Mouse (Mus musculus): ENCODE measurements around the gene Smtnl2. TPM values are rescaled to one million over a fixed set of nuclear protein-coding genes. Genes with fewer than 3 reads are reported as not detected.

The Smtnl2 gene
- total RNA-seq, 2 experiments from 2014 or later = 0.30 TPM; not detected in 1

DNA sequence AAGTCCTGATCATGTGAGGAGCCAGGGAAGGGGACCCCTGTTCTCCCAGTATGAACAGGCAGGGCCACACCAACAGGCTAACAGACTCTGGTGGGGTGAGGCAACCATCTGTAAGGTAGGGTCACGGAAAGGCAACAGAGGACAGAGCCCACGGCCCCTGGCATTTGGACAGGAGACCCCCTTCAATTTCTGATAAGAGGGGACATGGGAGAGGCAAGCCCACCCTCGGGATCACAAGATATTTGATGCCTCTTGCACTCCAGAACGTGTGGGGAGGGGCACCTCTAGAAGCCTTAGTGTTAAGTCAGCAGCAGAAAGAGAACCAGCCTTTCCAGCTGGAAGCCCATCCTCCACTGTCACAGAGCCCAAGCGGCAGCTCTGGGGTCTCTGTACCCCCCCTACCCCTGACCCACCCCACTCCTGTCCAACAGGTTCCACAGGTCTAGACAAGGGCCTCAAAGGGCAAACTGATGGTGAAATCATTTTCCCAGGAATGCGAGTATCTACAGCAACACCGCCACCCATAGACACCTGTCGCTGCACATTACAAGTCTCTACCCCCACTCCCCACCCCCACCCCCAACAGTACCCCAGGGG is 5.3 kb downstream of the Smtnl2 start:
- ATAC-seq (replicated peaks; ENCODE audit: low FRiP score, poor library complexity, severe bottlenecking) = no peak

DNA sequence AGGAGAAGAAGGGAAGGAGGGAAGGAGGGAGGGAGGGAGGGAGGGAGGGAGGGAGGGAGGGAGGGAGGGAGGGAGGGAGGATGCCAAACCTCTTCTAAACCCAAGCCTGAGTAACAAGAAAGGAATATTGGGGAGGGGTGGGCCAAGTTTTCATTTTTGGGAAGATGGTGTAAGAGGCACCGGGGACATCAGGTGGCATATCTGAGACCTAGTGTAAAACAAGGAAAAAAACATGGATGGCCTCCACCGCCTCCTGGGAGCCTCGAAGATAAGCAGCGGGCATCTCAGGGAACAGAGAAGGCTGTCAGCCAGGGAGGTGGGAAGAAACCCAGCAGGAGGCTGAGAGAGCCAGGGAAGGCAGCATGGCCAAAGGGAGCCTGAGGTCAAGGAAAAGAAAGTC is 6.0 kb downstream of the Smtnl2 start:
- ATAC-seq (replicated peaks; ENCODE audit: low FRiP score, poor library complexity, severe bottlenecking) = no peak

DNA sequence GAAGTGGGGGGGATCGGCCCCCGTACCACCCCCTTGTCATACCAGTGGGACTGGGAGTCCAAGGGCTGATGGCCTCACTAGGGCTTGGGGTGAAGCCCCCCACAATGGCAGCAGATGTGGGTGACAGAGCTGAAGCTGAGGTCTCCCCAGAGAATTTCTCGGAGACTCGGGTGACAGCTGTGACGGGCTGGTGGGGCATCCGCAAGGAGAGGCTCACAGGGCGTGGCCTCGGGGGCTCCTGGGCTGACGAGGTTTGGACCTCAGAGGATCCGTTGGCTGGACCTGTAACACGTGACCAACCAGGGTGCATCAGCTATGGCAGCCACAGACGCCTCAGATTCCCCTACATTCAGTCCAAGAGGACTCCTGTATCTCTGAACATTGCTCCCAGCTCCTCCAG is 8.5 kb downstream of the Smtnl2 start:
- ATAC-seq (replicated peaks; ENCODE audit: low FRiP score, poor library complexity, severe bottlenecking) = no peak

DNA sequence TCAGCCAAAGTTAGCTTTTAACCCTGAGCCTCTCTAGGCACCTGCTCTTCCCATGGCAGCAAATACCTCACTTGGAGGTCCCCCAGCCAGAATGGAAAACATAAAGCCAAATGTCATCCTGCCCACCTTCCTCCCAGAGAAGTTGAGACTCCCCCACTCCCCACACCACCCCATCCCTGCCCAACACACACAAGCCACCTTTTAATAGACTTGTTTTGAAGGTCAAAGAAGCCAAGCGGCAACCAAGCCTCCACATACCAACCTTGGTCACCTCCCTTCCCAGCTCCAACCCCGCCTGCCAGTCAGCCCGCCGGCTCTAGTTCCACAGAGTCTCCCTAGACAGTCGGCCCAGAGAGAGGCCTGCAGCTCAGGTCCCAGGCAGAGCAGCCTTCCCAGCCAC is 9.5 kb downstream of the Smtnl2 start:
- no peak for ATAC-seq (replicated peaks; ENCODE audit: low FRiP score, poor library complexity, severe bottlenecking)

DNA sequence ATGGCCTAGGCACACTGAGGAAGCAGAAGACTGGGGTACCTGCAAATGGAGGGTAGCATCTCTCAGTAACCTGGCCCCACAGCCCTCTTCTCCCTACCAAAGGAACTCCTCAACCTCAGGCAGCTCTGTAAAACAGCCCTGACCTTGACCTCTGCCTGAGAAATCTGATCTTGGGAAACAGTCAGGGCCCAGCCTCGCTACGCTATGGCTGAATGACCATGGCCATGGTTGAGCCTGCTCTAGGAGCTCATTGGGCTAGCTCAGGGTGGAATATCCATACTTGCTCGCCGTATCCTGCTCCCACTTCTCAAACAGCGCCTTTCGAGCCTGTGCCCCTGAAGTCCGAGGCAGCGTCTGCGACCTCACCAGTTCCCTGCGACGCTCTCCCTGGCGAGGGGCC is 10.4 kb downstream of the Smtnl2 start:
- ATAC-seq (replicated peaks; ENCODE audit: low FRiP score, poor library complexity, severe bottlenecking) = no peak

DNA sequence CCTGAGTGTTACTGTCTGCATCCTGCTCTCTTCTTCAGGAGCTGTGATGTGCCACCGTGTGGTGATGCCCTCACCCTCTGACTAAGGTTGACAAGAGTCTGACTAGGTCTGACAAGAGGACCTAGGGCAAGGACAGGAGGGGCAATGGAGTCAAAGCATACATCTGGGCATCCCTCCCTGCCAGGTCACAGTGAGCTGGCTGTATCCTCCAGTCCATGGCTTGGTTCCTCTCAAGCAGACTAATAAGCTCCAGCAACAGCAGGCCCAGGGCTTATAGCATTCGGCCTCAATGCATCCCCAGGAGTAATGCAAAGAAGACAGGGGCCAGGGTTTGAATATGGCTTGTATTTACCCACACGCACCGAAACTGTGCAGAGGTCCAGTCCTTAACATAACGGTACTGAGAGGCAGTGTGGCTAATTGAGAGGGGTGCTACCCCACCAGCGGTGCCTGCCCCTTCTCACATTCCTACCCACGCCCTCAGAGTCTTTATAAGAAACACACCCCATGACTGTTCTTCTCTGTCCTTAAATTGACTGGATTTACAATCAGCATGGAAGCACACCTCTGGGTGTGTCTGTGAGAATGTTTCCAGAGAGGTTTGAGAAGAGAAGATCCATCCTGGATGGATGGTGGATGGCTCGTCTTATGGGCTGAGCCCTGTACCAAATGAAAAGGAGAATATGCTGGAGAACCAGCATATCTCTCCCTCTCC is 13.5 kb downstream of the Smtnl2 start:
- no peak for ATAC-seq (replicated peaks; ENCODE audit: low FRiP score, poor library complexity, severe bottlenecking)

DNA sequence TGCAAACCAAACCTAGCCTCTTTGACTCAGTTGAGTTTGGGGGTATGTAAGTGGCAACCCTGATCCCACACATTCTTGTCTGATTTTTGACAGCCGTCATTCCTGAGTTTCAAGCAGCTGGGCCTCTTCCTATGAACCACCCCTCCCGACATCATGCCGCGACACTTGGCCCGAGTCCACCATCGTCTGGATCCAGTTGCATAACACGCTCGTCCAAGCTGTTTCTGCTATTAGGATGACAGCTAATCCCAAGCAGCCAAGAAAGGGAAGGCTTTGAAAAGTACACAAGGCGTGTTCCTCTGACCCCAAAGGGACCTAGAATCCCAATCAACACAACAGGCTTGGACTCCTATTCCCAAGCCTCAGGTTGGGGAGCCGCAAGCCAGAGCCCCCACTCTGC is 14.4 kb downstream of the Smtnl2 start:
- no peak for ATAC-seq (replicated peaks; ENCODE audit: low FRiP score, poor library complexity, severe bottlenecking)

DNA sequence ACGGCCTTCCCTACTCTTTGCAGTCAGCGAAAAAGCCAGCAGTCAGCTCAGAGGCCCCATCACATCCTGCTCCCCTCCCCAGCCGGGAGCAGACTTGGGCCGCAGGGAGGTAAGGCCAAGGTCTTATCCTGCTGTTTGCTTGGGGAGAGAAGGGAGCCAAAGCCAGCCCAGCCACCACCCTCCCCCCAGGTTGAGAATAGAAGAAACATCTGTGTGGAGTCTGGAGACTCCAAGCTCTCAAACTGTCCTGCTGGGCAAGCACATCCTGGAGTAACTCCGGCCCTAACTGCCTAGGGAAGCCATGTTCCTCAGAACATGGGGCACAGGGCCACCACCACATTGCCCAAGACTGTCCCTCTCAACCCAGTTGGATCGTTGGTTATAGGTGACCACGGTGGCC is 14.9 kb downstream of the Smtnl2 start:
- ATAC-seq (replicated peaks; ENCODE audit: low FRiP score, poor library complexity, severe bottlenecking) = no peak

DNA sequence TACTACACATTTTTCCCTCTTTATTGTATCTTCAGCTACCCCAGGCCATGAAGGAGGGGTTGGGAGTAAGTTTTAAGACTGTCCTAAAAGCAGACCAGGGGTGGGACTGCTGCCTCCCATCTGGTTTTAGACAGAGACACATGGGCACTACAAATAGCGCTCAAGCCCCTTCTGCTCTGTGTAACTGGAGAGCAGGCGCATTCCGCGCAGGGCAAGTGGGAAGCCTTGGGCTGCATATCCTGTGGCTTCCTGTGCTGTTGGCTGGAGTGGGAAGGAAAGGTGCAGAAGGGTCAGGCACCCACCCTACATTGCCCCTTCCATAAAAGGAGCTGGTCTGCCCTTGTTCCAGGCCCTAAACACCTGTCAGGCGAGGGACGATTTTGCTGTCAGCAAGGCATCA is 15.9 kb downstream of the Smtnl2 start:
- no peak for ATAC-seq (replicated peaks; ENCODE audit: low FRiP score, poor library complexity, severe bottlenecking)

DNA sequence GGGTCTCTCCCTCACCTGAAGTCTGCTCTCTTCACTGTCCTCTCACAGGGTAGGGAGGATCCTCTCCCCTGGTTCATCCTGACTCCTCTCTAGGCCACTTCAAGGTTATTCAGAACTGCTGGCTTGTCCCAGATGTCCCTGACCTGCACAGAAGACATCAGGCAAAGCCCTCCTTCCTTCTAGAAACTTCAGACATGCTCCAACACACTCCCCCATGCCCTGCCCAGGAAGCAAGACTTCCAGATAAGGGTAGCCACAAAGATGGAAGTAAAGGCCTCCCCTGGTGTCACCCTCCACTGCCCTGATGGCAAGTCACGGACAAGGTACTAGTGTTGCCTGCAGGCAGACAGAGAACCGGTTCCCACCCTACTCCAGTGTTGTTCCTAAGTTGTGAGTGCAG is 16.8 kb downstream of the Smtnl2 start:
- no peak for ATAC-seq (replicated peaks; ENCODE audit: low FRiP score, poor library complexity, severe bottlenecking)

DNA sequence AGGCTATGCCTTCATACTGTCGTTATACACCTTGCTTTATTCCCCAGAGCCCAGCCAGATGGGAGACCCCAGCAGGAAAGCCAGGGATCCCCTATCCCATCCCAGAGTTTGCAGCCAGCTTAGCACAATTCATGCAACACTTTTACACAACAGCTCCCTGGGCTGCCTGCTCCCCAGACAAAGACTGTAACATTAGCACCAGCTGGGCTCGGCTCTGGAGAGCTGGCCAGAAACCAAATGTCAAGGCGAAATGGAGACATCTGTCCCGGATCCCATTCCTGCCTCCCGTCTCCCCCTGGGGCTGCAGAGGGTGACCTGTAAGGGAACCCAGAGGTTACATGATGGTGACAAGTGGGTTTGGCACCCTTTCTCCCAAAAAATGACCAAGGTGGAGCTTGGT is 17.8 kb downstream of the Smtnl2 start:
- ATAC-seq (replicated peaks; ENCODE audit: low FRiP score, poor library complexity, severe bottlenecking) = no peak

DNA sequence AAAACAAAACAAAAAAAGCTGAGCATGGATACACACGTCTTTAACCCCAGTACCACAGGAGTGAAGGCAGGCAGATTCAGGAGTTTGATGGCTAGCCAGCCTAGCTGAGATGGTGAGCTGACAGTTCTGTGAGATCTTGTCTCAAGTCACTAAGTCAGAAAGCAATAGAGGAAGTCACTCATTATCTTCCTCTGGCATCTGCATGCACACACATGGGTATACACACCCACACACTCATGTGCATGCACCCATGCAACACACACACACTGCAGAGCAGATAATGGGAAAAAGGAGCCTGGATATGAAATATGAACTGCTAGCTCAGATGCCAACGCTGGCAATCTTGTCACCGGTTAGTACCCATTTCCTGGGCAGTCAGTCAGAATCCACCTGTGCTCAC is 18.3 kb downstream of the Smtnl2 start:
- no peak for ATAC-seq (replicated peaks; ENCODE audit: low FRiP score, poor library complexity, severe bottlenecking)

DNA sequence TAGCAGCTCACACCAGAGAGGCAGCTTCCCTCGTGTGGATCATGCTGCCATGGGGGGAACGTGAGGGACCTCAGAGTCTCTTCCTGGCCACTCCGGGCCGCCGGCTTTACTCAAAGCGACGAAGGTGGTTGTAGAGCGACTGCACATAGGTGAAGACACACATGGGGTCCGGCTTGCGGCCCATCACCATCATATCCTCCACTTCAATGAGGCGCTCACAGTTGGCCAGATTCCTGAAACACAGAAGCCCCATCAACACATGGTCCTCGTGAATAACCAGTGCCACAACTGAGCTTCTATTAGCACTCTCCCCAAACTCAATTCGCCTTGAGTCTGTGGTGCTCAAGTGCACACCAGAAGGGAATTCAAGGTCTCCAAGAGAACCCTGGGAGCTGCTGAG is 20.3 kb downstream of the Smtnl2 start:
- no peak for ATAC-seq (replicated peaks; ENCODE audit: low FRiP score, poor library complexity, severe bottlenecking)

DNA sequence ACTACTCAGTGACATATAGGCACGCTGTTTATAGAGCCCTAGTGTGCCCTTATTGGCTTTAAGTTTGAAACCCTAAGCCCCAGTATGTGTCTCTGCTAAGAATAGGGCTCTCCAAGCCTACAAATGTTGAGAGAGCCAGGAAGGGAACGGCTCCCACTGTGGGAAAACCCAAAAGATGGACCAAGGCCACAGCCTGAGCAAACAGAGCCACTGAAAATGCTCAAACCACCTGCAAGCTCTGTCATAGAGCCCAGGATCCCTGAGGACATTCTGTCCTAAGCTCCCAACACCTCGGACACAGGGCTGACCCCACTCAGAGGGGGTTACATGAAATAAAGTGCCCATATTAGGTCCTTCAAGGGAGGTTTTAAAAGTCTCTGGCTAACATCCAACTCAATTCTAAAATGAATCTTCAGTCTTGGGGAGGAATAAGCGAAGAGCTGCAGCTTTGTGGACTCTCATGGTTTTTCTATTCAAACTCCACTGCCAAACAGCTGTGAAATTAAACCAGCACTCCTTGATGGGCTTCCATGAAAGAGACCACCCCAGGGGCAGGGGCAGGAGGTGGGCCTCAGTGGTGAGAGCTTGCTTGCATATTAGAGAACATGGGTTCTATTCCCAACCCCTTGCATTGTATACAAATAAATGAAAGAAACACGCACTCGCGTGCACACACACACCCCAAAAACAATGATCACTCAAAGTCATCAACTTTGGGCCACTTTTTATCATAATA is 21.9 kb downstream of the Smtnl2 start:
- ATAC-seq (replicated peaks; ENCODE audit: low FRiP score, poor library complexity, severe bottlenecking) = no peak

DNA sequence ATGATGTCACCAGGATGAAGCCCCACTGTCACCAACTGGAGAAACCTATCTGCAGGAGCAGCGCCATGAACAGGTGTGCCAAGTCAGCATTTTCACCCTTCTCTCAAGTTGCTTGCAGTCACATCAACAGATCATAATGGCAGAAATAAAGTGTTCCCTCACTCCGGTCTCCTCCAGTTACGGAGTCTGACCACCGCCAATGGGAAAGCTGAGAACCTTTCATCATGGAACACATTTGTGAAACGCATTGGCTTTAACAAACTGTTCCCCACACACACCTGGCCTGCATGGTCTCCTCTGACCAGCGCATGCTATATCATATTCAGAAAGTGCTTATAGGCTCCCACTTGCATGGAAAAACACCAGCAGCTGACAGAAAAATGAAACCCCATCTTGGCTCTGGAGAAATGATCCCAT is 23.4 kb downstream of the Smtnl2 start:
- ATAC-seq (replicated peaks; ENCODE audit: low FRiP score, poor library complexity, severe bottlenecking) = no peak

DNA sequence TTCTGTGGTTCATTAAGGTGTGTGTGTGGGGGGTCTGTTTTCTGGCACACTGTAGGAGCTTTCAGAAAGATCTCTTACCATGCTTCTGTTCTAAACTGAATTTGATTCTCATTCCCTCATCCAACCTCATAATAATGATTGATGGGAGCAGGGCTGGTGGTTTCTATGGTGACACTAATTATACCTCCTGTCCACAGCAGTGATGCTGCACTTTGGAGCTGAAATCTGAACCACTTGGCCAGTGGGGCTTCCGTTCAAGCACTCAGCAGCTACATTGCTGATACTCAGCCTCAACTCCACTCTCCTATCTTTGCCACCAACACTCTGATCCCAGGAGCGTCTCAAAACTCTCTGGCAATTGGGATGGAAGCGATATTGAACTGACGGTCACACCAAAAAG is 32.2 kb downstream of the Smtnl2 start:
- ATAC-seq (replicated peaks; ENCODE audit: low FRiP score, poor library complexity, severe bottlenecking) = no peak

DNA sequence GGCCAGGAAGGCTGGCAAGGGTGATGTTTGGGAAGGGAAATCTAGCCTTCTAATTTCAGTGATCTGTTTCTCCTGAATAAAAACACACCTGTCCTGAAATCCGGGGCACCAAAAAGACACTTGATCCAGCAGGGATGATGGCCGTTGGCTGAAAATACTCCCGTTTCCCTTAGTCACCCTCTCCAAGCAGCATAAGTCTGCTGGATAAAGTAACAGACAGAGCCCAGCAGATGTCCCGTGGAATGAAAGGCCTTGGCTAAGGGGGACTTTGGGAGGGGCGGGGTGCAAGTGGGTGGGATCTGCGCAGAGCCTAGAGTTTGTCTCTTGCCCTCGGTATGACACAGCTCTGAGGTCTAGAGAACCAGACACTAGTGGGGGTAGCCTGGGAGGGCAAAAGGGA is 33.3 kb downstream of the Smtnl2 start:
- ATAC-seq (replicated peaks; ENCODE audit: low FRiP score, poor library complexity, severe bottlenecking) = no peak

DNA sequence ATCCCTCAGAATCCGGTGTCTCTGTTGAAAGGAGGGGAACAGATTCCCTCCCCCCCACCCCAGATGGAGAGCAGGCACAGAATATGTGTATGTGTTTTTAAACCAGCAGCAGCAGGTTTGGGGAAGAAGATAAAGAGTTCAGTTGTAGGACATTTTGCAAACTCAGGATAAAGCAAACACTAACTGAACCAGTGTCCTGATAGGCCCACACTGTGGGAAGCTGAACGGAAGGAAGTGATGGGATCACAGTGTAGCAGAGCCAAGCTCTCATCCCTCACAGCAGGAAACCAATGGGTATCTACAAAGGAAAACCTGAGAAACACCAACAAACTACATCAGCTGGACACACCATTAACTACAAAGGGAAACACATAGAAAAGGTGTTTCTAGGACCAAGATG is 35.0 kb downstream of the Smtnl2 start:
- no peak for ATAC-seq (replicated peaks; ENCODE audit: low FRiP score, poor library complexity, severe bottlenecking)

DNA sequence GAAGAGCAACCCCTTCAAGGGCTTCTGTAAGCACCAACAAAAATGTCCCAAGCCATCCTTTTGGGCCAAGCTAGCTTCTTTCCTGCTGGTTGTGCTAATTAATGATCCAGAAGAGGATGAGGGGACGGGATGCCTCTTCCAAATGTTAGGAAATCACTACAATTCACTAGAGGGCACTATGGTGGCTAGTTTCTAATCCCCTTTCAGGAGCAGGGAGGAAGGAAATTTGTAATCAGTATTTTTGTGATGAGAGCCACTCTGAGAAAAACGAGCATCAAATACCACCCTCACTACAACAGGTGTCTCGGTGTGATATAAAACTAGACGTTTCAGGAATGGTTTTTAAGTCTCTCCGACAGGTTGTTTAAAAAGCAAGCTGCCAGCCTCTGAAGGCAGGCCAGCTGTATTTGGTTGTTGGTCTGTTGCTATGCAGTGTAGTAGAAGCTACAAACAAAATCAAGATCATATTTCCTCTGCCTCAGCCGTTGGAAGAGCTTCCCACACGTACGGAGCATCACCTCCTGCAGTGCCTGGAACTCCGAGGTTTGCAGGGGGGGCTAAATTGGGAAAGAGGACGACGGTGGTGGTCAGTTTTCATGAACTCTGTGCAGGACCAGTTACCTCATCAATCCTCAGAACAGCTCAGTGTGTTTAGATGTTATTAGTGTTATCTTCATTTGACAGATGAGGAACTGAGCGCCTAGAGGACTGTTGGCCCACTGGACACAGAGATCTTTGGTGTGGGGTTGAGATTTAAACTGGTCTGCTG is 41.4 kb downstream of the Smtnl2 start:
- no peak for ATAC-seq (replicated peaks; ENCODE audit: low FRiP score, poor library complexity, severe bottlenecking)

DNA sequence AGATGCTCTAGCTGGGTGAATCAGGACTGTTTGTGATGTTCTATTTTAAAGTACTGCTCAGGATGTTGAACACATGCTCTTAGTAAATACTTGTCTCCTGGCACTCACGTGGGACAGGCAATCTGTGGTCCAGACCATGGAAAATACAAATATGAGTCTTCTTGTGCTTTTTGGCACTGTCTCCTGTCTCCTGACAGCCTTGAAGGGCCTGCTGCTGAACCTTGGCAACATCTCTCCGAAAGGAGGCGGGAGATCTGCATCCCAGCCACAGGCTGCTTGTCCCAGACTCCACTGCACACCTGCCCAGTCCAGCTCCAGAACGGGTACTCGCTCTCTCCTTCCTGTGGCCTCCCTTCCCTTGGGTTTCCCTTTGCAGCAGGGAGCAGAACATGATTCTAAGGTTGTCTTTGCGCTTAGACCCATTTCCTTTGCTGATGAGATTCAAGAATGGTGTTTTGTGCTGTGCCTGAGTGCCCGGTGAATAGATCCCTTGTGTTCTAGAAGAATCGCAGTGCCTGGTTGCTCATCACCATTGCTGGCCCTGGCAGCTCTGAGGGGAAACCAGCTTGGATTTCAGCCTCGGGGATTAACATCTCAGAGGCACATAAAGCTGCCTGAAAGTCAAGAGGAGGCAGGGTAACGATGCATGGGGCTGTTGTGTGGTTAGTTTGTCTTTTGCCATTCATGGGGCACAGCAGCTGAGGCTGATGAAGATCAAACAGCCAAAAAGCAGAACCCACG is 43.4 kb downstream of the Smtnl2 start:
- ATAC-seq (replicated peaks; ENCODE audit: low FRiP score, poor library complexity, severe bottlenecking) = no peak

Measured in erythroid progenitor cell, adult 5-6 weeks (primary cell).